Mouse (Mus musculus): ENCODE results near the gene Mrpl28.
A peak's percentile ranks its signal among the peaks of the same experiment; 100 is the strongest.

Gene Mrpl28

DNA sequence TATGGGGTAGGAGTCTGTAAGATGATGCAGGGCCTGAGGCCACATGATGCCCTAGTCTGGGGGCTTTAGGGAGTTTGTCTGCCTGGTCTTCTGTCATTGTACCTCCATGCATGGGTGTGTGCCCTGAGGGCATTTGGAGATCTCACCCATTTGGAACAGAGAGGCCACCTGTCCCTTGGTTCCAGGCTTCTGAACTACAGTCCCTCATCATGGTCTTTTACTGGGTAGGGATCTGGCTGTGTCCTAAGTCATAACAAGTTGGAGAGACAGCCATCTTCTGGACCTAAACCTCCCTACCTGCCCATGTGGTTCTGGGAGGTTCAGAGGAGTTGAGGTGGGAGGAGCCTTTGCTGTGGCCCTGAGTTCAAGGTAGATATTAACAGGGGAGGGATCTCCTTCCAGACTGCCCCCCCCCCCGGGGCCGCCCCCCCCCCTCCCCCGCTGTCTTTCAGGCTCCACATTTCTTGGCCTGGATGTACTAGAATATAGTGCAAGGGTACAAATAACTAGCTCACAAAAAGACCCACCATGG, 7.3 kb upstream of the Mrpl28 start:
- no peak for DNase-seq (ENCODE audit: low read depth, low spot score)

GRCm38 (mm10) chr17:26116503-26117258, 6.6 kb upstream of the Mrpl28 start:
- DNase-seq (ENCODE audit: low read depth, low spot score), result no peak

DNA sequence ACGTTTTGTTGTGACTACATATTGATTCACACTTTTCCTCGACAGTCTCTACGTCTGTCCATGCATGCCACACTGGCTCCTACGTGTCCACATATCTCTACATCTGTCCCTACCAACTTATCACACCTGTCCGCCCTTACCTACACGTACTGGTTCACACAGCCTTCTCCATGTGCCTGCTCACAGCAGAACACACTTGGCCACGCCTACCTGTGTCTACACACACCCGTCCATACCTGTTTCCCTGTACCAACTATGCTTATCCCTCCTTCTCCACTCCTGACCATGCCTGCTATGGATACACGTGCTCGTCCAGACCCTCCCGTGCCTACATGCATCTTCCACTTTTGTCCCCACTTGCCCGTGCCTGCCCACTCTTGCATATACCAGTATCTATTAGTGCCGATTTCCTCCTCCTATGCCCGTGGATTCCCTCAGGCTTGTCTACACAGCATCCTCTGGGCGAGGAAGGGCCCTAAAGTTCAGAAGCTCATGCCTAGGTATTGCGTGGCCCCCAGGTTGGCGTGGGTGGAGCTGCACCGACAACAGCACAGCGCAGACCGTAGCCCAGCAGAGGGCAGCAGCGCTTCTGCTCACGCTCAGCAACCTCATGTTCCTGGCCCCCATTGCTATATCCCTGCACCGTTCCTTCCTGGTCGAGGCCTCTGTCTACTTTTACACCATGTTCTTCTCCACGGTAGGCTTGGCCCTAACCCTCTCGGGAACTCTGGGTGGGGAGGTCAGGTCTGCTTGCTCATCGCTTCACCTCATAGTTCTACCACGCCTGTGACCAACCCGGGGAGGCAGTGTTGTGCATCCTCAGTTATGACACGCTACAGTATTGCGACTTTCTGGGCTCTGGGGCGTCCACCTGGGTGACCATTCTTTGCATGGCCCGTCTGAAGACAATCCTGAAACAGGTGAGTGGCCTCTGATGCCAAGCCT, 3.3 kb upstream of the Mrpl28 start:
- DNase-seq (ENCODE audit: low read depth, low spot score), result no peak

DNA sequence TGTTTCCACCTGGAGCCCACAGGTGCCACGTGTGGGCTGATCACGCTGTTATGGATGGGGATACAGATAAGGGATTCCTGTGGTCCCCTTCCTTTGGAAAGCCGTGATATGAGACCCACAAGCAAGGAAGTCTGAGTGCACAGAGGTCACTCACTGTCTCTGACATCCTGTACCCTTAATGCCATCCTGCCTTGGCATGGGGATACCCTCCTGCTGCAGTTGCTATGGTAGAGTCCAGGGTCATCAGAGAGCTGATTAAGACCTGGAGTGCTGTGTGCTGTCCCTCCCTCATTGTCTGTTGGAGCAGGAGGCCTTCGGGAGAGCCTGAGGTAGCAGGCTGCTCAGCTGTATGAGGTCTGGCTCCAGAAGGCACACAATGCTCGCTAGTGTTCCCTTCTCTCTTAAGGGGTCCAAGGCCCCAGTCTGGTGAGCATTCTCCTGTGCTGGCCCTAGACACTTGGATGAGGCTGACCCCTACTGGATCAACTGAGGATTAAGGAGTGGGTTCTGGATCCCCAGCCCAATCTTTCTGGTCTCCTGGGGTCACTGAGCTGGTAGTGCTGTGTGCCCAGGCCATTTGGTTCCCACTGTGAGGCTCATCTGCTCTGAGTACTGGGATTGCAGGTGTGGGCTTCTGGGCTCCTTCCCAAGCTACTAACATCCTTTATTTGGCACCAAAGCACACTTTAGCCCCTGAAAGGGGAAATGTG, 714 bp upstream of the Mrpl28 start:
- no peak for DNase-seq (ENCODE audit: low read depth, low spot score)

DNA sequence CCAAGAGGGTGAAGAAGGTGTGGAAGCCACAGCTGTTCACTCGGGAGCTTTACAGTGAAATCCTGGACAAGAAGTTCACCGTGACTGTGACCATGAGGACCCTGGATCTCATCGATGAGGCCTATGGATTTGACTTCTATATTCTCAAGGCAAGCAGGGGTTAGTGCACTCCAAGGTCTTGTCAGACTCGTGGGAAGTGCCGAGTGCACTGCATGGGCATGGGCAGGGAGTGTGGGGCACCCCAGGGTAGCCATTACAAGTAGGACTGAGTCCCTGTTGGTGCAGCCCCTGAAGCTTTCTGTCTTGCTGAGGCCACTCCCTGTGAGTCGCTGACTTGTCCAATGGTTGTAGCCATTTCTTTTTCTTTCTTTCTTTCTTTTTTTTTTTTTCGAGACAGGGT, 1.3 kb downstream of the Mrpl28 start:
- no peak for DNase-seq (ENCODE audit: low read depth, low spot score)

DNA sequence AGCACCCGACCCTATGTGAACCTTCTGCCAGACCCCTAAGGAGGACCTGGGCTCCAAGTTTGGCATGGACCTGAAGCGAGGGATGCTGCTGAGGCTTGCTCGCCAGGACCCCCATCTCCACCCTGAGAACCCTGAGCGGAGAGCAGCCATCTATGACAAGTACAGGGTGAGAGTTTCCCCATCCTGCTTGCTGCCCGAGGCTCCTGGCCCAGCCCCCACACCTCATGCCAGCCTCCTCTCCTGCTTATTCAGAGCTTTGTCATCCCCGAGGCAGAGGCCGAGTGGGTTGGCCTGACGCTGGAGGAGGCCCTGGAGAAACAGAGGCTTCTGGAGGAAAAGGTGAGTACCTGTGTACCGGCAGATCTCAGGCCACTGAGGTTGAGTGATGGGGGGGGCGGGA, 1.9 kb downstream of the Mrpl28 start:
- no peak for DNase-seq (ENCODE audit: low read depth, low spot score)

DNA sequence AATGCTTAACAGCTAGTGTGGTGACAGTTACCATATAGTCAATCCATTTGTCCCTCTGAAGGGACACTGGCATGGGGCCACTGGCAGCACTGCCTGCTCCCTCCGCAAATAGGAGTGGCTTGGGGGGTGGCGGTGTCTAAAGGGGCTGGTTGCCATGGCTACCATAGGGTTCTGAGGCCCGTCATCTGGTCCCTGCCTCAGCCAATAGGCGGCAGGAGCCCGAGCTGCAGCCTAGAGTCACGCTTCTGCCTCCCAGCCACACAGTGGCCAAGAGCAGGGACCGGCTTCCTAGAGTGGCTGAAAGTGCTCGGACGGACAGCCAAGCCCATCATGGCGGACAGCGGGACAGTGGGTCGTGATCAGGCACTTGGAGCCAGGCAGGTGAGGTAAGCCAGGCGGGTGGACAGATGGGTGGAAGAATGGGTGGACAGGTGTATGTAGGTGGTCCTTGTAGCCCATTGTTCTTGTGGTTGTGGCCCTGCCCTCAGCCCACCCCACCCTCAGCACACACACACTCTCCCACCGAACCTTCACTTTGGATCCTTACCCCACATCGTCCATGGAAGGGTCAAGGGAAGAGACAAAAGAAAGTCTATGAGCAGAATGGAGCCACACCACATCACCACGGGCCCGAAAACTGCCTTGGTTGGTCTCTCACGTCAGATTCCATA, 7.9 kb downstream of the Mrpl28 start:
- no peak for DNase-seq (ENCODE audit: low read depth, low spot score)

DNA sequence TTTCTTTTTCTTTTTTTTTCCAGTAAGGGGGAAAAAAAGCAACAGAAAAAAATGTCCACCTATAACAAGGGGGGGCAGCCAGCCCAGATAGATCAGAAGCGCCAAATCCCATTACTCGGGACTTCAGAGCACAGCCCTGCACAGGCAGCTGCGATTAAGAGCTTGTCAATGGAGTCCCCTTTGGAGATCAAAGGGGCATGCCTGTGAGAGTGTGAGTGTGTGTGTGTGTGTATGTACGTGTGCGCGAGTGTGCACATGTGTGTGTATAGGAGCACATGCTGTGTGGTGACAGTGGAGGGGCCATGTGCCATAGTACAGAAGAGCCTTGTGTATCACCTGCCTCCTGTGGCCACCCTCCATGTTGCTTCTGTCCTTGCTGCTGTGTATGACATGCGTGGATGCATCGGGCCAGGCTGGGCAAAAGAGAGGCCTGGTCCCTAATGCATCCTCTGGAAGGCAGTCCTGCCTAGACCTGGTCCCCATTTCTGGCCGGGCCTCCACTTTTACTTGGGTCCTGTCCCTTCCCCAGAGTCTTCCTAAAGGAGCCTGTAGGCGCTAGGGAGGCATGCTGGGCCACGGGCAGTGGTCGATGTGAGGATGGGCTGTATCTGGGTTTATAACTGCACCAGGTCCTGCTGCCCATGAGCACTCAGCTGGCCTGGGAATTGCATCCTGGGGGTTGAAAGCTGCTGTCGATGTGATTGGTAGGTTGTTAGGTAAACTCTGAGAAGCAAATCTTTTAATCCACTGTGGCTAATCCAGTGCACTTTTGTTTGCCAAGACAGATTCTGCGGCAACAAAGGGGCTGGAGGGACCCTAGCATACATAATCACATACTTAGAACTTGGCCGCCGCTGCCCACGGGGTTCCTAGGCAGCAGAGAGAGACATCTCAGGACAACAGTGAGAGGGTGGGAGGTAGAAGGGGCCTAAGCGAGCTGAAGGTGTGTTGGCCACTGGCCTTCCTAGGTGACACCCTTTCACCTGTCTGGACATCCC, 8.9 kb downstream of the Mrpl28 start:
- DNase-seq (ENCODE audit: low read depth, low spot score), result no peak

DNA sequence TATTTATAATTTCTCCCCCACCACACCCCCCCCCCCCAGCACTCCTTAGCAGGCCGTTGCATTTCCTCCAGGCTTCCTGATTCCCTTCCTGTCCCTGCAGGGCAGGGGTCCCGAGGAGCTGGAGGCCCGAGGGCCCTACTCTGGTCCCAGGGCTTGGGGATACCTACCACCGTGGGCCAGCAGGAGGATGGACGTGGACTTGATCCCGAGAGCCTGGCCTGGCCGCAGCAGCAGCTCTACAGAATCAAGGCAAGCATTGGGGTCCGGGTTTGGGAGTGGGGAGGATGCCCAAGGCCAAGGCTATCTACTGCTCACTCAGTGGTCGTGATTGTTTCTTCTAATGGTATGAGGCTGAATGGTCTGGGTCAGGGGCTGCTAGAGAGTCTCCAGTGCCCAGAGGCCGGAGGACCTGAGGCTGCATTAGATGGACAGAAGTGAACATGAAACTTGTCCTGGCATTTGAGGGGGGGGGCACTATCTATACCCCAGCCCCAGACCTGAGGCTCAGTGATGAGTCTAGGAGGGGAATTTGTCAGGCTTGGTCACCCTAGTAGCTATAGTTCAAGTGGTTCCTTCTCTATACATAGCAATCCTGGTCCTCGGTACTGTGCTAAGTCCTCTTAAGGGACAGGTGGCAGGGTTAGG, 13.9 kb downstream of the Mrpl28 start:
- no peak for DNase-seq (ENCODE audit: low read depth, low spot score)

- no peak for DNase-seq (ENCODE audit: low read depth, low spot score)
These were observed 14.4 kb downstream of the Mrpl28 start for GRCm38 (mm10) chr17:26137751-26138130.

DNA sequence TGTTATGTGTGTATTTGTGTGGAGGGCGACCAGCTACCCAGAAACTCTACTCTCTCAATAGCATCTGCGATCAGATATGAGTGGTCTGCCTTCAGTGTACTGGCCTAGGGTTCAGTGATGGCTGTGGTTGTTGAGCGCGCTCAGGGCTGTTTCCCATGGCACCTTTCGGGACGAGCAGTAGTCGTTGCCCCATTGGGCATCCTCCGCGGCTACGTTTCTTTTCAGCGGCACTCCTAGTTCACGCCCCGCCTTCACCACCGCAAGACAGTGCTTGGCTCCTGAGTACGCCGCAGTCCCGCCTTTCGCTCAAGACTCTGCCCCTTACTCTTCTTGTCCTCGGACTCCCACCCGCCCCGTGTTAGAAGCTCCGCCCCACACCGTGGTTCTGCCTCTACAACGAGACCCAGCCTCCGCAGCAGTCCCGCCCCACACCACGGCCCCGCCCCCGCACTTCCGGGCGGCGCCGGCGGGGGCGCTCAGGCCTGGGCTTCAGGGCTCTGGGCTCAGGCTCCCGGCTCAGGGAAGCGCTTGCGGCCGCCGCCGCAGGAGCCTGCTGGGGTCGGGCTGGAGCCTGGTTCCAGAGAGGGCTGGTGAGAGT, 15.0 kb downstream of the Mrpl28 start, which contains the start of gene Axin1:
Gene Axin1, plus strand, starts transcription at position 450 of the 598 bp plus-strand sequence.
- peak; percentile 86 for DNase-seq (ENCODE audit: low read depth, low spot score)

DNA sequence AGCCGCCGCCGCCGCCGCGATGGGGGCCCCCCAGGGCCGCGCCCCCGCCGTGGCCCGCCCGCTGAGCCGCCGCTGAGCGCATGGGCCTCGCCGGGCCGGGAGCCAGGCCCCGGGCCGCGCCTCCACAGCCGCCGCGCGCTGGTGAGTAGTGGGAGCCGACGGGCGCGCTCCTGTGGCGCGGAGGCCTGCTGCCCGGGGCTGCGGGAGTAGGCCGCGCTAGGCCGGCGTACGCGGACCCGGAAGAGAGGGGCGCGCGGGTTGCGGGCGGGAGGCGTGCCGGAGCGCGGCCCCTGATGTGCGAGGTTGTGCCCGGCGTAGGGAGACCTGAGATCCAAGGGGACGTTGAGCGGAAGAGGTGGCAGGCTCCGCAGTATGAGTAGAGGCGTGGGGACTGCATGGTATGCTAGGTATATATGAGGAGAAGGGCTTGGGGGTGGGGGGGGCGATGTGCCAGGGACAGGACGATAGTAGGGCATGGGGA, 15.6 kb downstream of the Mrpl28 start:
- no peak for DNase-seq (ENCODE audit: low read depth, low spot score)

DNA sequence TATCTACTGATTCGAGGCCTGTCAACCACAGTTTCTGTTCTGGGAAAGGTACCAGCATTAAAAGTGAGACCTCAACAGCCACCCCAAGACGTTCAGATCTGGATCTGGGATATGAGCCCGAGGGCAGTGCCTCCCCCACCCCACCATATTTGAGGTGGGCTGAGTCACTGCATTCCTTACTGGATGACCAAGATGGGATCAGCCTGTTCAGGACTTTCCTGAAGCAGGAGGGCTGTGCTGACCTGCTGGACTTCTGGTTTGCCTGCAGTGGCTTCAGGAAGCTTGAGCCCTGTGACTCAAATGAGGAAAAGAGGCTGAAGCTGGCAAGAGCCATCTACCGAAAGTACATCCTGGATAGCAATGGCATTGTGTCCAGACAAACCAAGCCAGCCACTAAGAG, 19.5 kb downstream of the Mrpl28 start:
- DNase-seq (ENCODE audit: low read depth, low spot score), result no peak

DNA sequence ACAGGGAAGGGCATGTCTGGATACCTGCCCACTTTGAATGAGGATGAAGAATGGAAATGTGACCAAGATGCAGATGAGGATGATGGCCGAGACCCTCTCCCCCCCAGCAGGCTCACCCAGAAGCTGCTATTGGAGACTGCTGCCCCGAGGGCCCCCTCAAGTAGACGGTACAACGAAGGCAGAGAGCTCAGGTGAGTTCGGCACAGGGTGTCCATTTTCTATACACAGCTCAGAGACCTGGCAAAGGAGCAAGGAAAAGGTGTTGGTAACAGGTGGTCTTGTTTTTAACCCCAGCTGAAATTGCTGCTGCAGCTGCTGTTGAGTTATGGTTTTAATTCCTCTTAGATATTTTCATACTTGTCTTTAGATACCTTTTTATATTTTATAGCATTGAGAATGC, 20.1 kb downstream of the Mrpl28 start:
- DNase-seq (ENCODE audit: low read depth, low spot score), result no peak

DNA sequence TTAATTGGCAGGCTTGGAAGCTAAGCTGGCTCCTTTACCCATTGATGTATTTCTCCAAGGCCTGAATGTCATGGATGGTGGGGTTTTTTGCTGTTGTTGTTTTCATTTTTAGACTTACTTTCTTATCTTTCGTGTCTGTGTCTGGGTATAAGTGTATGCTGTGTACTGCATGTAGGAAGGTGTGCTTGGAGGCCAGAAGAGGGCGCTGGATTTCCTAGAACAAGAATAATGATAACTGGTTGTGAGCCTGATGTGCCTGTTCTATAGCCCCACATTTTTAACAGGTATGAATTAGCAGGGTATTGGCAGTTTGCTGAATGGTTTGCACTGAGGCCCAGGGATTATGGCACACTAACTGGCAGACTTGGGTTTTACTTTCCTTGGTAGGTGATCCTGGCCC, 25.8 kb downstream of the Mrpl28 start:
- no peak for DNase-seq (ENCODE audit: low read depth, low spot score)

DNA sequence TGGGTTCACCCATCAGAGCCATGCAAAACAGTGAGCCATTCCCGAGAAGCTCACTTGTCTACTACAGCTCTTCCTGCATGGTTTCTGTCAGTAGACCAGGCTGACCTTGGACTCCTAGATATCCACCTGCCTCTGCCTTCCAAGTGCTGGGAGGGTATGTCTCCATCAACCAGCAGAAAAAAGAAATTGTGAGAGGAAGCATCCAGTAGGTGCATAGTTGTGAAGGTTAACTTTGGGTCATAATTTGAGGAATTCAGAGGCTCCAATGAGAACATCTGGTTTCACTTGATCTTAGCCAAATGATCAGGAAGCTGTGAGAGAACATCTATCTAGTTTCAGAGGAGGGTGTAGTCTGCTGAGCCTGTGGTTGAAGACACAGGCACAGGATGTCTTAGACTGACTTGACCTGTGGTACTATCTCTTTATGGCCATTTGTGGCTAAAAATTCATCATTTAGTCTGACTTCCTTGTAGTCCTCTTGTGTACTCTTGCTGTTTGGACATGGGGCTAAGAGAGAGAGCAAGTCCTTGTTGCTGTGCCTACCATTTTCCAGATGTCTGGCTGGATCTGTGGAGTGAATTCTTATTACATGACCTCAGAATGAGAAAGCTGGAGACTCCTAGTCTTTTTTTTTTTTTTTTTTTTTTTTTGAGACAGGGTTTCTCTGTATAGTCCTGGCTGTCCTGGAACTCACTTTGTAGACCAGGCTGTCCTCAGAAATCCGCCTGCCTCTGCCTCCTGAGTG, 28.8 kb downstream of the Mrpl28 start:
- DNase-seq (ENCODE audit: low read depth, low spot score), result peak; percentile 30

GRCm38 (mm10) chr17:26162736-26163135, 39.4 kb downstream of the Mrpl28 start:
- no peak for DNase-seq (ENCODE audit: low read depth, low spot score)

DNA sequence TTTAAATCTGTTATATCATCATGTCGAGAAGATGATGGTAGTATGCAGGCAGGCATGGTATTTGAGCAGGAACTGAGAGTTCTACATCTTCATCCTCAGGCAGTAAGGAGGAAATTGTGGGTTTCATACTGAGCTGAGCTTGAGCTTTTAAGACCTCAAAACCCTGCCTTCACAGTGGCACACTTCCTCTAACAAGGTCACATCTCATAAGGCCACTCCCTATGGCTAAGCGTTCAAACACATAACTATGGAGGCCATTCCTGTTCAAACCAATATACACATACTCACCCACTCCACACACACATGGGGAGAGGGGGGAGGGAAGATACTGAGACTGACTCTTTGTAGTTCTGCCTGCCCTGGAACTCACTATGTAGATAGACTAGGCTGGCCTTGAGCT, 44.7 kb downstream of the Mrpl28 start:
- peak; percentile 56 for DNase-seq (ENCODE audit: low read depth, low spot score)
